Mouse (Mus musculus) brain, embryonic 14.5 days (tissue): Measurements from ENCODE around the gene Gm19426.

Source experiments
- CTCF ChIP-seq: fragments of 200-500 bp; IDR thresholded peaks from 2 replicates; pipeline ENCODE4 v1.5.1; 2012; ENCODE audit warnings: inconsistent platforms, mild to moderate bottlenecking, moderate library complexity, borderline replicate concordance; ENCODE audit not compliant: insufficient read depth, insufficient read length; ENCODE audit errors: extremely low read depth
- POLR2A ChIP-seq: fragments of 200-500 bp; IDR thresholded peaks from 2 replicates; pipeline ENCODE4 v1.6.1; 2012; ENCODE audit warnings: mild to moderate bottlenecking, inconsistent platforms, borderline replicate concordance; ENCODE audit not compliant: poor library complexity, insufficient read depth, insufficient read length, severe bottlenecking; ENCODE audit errors: extremely low read depth

DNA sequence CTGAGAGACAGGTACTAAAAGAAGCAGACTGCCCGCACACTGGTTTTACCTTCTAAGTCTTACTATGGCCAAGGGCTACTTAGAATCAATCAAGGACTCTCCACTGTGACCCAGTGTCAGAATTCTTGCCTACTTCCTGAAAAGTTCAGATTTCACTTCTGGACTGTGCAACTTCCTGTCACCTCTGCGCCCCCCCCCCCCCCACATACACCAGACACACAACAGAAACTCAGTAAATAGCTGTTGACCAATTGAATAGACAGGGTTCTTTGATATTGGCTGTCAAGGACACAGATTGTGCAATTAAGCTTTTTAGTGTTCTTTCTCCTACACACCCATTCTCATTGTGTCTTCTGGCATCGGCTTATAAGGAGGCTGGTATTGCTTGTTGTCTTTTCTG, 44.9 kb upstream of the Gm19426 start:
- TF ChIP-seq CTCF (no peak), POLR2A (no peak)
